Mouse (Mus musculus) gastrocnemius, adult 2 months (tissue): ENCODE data around the gene Zfp811. TPM values are rescaled to one million over a fixed set of nuclear protein-coding genes. Genes with fewer than 3 reads are reported as not detected.

Experiments used
- DNase-seq: peaks from one replicate; pipeline ENCODE4 v3.0.0; 2022
- H3K27ac ChIP-seq: fragments of 200-600 bp; 2 replicates; pipeline ENCODE4 v1.8.1; 2022; ENCODE audit warnings: mild to moderate bottlenecking
- H3K4me3 ChIP-seq: fragments of 200-600 bp; 2 replicates; pipeline ENCODE4 v1.8.1; 2022; ENCODE audit warnings: mild to moderate bottlenecking, moderate library complexity
- CTCF ChIP-seq: fragments of 200-600 bp; IDR thresholded peaks from 2 replicates; pipeline ENCODE4 v1.8.1; 2022; ENCODE audit warnings: antibody characterized with exemption, mild to moderate bottlenecking, moderate library complexity
- intact Hi-C: fragments of 180-260 bp; cut with DNase I; formaldehyde crosslinking; loops from one replicate; pipeline ENCODE4 v1.15.1; 2025
- total RNA-seq, 2 experiments: library from RNA; stranded (reverse); gene quantifications; 2 replicates each; pipeline ENCODE4 v1.2.3; 2021

Gene Zfp811
- total RNA-seq, 2 experiments from 2014 or later: 0.26 to 0.28 TPM

- TF ChIP-seq CTCF: no peak
- intact Hi-C loops: loop anchor here (5.0 to 10.0 kb wide), 2 partner anchors 39 to 296 kb away; partner anchors contain the start of gene Zfp563
- H3K27ac ChIP-seq: peak overlapping the region; percentile 96
These were observed 21.2 kb downstream of the Zfp811 start for GRCm38 (mm10) chr17:32788576-32788975.

GRCm38 (mm10) chr17:32788094-32788559, 21.6 kb downstream of the Zfp811 start, which contains the start of gene Zfp871:
Gene Zfp871, minus strand, starts transcription at chr17:32788287.
- no peak for TF ChIP-seq CTCF
- intact Hi-C loops: loop anchor here (5.0 to 10.0 kb wide), 2 partner anchors 39 to 297 kb away; partner anchors contain the start of gene Zfp563
- Histone ChIP-seq H3K4me3 (peak within 1 kb of the TSS; percentile 91), H3K27ac (peak within 1 kb of the TSS; percentile 96)
- DNase-seq: peak; percentile 88

More at GRCm38 (mm10) chr17:32788576-32788975, 21.2 kb downstream of the Zfp811 start:
- no peak for DNase-seq
- H3K4me3 ChIP-seq: peak overlapping the region; percentile 91

- intact Hi-C loops: loop anchor here (5.0 to 10.0 kb wide), 2 partner anchors 40 to 297 kb away; partner anchors contain the start of gene Zfp563
- peak; percentile 76 for DNase-seq
- no peak for TF ChIP-seq CTCF
- Histone ChIP-seq H3K27ac (peak overlapping the region; percentile 96), H3K4me3 (peak overlapping the region; percentile 91)
These were observed 22.2 kb downstream of the Zfp811 start for GRCm38 (mm10) chr17:32787436-32788093.

DNA sequence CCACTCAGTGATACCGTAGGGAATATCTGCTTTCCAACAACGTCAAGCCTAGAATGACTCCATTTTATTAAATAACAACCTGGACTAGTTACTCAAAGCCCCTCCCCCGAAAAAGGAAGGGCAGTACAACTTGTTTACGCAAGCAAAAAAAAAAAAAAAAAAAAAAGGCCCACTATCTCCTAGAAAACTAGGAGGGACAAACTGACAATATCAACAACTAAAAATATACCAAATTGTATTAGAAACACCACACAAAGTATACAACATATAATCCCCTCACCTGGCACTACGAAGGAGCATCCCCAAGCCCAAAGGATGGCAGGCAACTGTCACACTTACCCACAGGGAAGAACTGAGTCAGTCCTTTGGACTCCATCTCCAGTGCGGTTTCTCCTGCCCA, 22.8 kb downstream of the Zfp811 start:
- intact Hi-C loops: loop anchor here (5.0 to 10.0 kb wide), 2 partner anchors 40 to 298 kb away; partner anchors contain the start of gene Zfp563
- peak overlapping the region; percentile 91 for H3K4me3 ChIP-seq
- TF ChIP-seq CTCF: no peak
- H3K27ac ChIP-seq: peak overlapping the region; percentile 96
- no peak for DNase-seq

DNA sequence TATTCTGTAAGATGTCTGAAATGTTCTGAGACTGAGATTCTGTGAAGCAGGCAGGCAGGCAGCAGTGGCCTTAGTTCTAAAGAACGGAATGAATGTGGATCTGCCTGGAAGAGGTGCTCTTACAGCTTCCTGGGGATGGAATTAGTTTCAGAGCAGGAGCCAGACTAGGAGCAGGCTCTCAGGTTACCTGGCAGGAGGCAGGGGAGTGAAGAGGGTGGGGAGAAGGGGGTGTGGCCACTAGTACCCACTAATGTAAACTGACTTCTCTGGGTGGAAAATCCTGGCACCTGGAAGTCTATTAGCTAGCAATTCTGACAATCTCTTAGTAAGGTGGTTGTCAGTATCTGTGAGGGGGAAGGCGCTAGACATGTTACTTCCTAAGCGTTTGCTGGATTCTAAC, 24.1 kb downstream of the Zfp811 start:
- intact Hi-C loops: loop anchor here (5.0 to 10.0 kb wide), 2 partner anchors 42 to 299 kb away; partner anchors contain the start of gene Zfp563
- DNase-seq: peak; percentile 66
- no peak for TF ChIP-seq CTCF
- H3K27ac ChIP-seq: peak overlapping the region; percentile 68
- H3K4me3 ChIP-seq: peak overlapping the region; percentile 30

GRCm38 (mm10) chr17:32777564-32777963, 32.2 kb downstream of the Zfp811 start:
- intact Hi-C loops: no loop called here
- DNase-seq: no peak
- TF ChIP-seq CTCF: no peak
- H3K27ac ChIP-seq: no peak overlapping the region
- H3K4me3 ChIP-seq: no peak overlapping the region

- DNase-seq: peak; percentile 50
- Histone ChIP-seq H3K27ac (peak overlapping the region; percentile 73; the same call in 1 of the 2 replicates), H3K4me3 (no peak overlapping the region)
- intact Hi-C loops: loop anchor here (5.0 kb wide), 3 partner anchors 96 to 176 kb away; partner anchors contain the start of genes Cyp4f13 and Zfp870
- peak; percentile 78 for TF ChIP-seq CTCF
These were observed 38.5 kb downstream of the Zfp811 start for GRCm38 (mm10) chr17:32771213-32771612.

- Histone ChIP-seq H3K4me3 (no peak overlapping the region), H3K27ac (no peak overlapping the region)
- TF ChIP-seq CTCF: no peak
- intact Hi-C loops: no loop called here
- no peak for DNase-seq
These were observed 43.3 kb downstream of the Zfp811 start for GRCm38 (mm10) chr17:32766422-32766821.

- intact Hi-C loops: no loop called here
- TF ChIP-seq CTCF: no peak
- no peak overlapping the region for H3K27ac ChIP-seq
- H3K4me3 ChIP-seq: no peak overlapping the region
- DNase-seq: no peak
These were observed 52.4 kb downstream of the Zfp811 start for GRCm38 (mm10) chr17:32757331-32757730.

DNA sequence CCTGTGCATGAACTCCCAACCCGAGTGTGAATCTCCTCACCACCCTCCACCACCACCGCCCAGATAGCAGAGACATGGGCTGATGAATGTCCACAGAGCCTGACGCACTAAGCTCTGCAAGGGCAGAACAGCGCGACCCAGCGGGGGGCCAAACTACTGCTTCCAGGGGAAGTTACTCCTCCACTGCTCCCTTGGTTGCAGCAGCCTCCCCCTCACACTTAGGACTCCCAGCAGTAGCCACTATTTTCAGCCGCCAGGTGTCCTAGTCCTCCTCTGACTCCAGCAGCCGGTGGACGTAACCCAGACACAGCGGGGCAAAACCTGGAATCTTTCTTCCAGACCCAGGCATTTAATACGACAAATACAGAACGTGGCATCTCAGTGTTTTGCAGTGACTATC, 56.1 kb downstream of the Zfp811 start:
- DNase-seq: peak; percentile 24
- H3K27ac ChIP-seq: no peak overlapping the region
- no peak overlapping the region for H3K4me3 ChIP-seq
- TF ChIP-seq CTCF: peak; percentile 44
- intact Hi-C loops: no loop called here

- DNase-seq: no peak
- TF ChIP-seq CTCF: no peak
- no peak overlapping the region for H3K27ac ChIP-seq
- intact Hi-C loops: no loop called here
- H3K4me3 ChIP-seq: no peak overlapping the region
These were observed 56.8 kb downstream of the Zfp811 start for GRCm38 (mm10) chr17:32752813-32753360.

GRCm38 (mm10) chr17:32750611-32751010, 59.1 kb downstream of the Zfp811 start:
- Histone ChIP-seq H3K4me3 (no peak overlapping the region), H3K27ac (no peak overlapping the region)
- intact Hi-C loops: no loop called here
- no peak for DNase-seq
- TF ChIP-seq CTCF: no peak

Other genes starting within 250 kb of the Zfp811 start
- not detected for gene Cyp4f37, start 188.6 kb downstream of the Zfp811 start, total RNA-seq
- not detected for gene Cyp4f40, start 151.0 kb downstream of the Zfp811 start, total RNA-seq
- not detected for gene Cyp4f15, start 124.3 kb downstream of the Zfp811 start, total RNA-seq
- 10 to 100 TPM; 25.0 to 25.9 TPM for gene Zfp871, start 21.6 kb downstream of the Zfp811 start, total RNA-seq
- 1 to 10 TPM; 5.6 to 7.4 TPM for gene Zfp799, start 20.3 kb upstream of the Zfp811 start, total RNA-seq
- 1 to 10 TPM; 6.7 to 8.5 TPM for gene Zfp870, start 81.7 kb upstream of the Zfp811 start, total RNA-seq
- under 1 TPM in 1 of 2 experiments, not detected in 1; 0.17 TPM for gene Cyp4f14, start 107.4 kb upstream of the Zfp811 start, total RNA-seq
- gene Cyp4f13, start 137.5 kb upstream of the Zfp811 start, total RNA-seq: 10 to 100 TPM in 1 of 2 experiments, 1 to 10 TPM in 1; 8.8 to 11.0 TPM
- gene Zfp472, start 155.9 kb upstream of the Zfp811 start, total RNA-seq: 1 to 10 TPM; 1.1 to 1.2 TPM
- gene Zfp952, start 183.2 kb upstream of the Zfp811 start, total RNA-seq: 1 to 10 TPM; 4.4 to 5.0 TPM
- 1 to 10 TPM; 2.6 to 3.2 TPM for gene Zfp763, start 223.5 kb upstream of the Zfp811 start, total RNA-seq